Mouse (Mus musculus): Measurements from ENCODE around the gene Prkd2. TPM values are rescaled to one million over a fixed set of nuclear protein-coding genes. Genes with fewer than 3 reads are reported as not detected.

Prkd2 gene
- polyA plus RNA-seq, 1 experiment from 2014 or later, result 12.0 TPM

DNA sequence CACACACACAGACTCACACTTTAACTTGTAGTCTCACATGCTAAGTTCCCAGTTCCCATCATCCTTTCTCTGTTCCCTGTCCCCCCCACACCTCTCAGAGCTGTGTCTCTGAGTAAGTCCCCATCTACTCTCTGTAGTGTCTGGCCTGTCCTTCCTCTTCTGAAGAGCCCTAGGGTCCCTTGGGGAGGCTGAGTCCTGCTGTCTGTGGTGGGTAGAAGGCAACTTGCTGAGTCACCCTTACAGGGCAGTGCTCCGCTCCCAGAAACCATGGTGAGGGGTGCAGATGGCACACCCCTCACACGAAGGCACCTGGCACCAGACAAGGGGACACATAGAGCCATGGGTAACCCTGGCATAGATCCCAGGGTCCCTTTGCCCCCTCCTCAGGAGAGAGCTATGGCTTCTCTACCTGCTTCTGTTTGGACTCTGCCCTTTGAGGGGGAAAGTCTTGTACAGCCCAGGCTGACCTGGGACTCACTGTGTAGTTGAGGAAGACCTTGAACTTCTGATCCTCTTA is 60.8 kb downstream of the Prkd2 start:
- WGBS, result 85% methylated on average over 2 of the region's 2 CpGs
- H3K27ac ChIP-seq (replicated peaks), result no peak overlapping the region
- H3K9ac ChIP-seq (replicated peaks), result no peak overlapping the region
- H3K4me3 ChIP-seq, result no peak overlapping the region
- H3K9me3 ChIP-seq, result no peaks in the 10 kb centered on the region
- no peak overlapping the region for H3K4me2 ChIP-seq (replicated peaks)
- peaks cover 20% of the 10 kb centered on the region for H3K27me3 ChIP-seq
- ATAC-seq (ENCODE audit: low FRiP score, low read depth), result no peak
- H3K36me3 ChIP-seq, result no peaks in the 10 kb centered on the region
- peaks cover 34% of the 10 kb centered on the region for H3K4me1 ChIP-seq

DNA sequence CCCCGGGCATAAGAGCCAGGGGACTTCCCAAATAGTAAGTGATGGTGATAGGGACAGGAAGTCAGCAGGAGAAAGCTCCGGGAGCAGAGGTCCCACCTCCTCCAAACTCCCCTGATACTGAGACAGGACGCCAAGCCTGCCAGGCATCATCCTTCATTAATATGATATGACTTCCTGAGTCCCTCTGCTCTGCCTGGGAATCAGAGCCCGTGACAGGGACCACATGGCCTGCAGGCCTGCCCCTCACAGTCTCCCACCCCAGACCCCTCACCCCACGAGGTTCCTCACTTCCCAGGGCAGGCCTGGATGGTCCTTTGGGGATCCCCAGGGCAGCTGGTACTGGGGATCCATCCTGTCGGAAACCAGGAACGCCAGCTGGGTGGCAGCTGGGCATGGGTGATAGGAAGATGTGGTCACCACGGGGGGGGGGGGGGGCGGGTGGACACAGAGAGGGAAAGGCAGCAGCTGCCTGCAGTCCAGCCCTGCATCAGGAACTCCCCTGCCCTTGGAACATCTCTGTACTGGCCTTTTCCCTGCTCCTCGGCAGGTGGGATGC is 61.5 kb downstream of the Prkd2 start:
- Histone ChIP-seq H3K27me3 (peaks cover 26% of the 10 kb centered on the region), H3K27ac (replicated peaks) (no peak overlapping the region), H3K4me3 (no peak overlapping the region), H3K9ac (replicated peaks) (no peak overlapping the region), H3K4me1 (peaks cover 34% of the 10 kb centered on the region), H3K9me3 (no peaks in the 10 kb centered on the region), H3K36me3 (no peaks in the 10 kb centered on the region), H3K4me2 (replicated peaks) (no peak overlapping the region)
- WGBS, result 65% methylated on average over 9 of the region's 10 CpGs
- no peak for ATAC-seq (ENCODE audit: low FRiP score, low read depth)

DNA sequence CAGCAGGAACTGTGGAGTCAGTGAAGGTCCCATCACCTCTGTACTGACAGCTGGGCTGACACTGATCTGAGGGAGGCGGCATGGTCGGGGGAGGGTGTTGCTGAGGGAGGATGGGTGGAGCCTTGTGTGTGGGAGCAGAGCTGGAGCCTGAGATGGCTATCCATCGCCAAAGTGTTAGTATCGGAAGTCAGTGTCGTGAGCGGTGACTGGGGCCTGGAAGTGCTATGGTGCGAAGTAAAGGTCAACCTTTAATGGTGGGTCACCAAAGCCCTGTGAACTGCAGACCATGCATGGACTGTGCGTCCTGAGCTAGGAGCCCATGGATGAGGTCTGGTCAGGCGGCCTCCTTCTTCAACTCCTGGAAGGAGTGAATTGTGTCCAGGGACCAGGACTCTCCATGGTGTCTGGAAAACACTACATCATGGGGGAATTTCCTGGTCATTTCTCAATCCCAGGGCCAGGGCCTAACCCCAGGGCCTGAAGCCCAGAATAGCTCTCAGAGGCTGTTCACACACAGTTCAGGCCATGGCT is 62.9 kb downstream of the Prkd2 start:
- no peaks in the 10 kb centered on the region for H3K36me3 ChIP-seq
- no peak overlapping the region for H3K27ac ChIP-seq (replicated peaks)
- no peak overlapping the region for H3K9ac ChIP-seq (replicated peaks)
- WGBS, result 55% methylated on average over 9 of the region's 9 CpGs
- H3K27me3 ChIP-seq, result peaks cover 24% of the 10 kb centered on the region
- no peak for ATAC-seq (ENCODE audit: low FRiP score, low read depth)
- no peaks in the 10 kb centered on the region for H3K9me3 ChIP-seq
- H3K4me3 ChIP-seq, result no peak overlapping the region
- no peak overlapping the region for H3K4me2 ChIP-seq (replicated peaks)
- peaks cover 24% of the 10 kb centered on the region for H3K4me1 ChIP-seq

DNA sequence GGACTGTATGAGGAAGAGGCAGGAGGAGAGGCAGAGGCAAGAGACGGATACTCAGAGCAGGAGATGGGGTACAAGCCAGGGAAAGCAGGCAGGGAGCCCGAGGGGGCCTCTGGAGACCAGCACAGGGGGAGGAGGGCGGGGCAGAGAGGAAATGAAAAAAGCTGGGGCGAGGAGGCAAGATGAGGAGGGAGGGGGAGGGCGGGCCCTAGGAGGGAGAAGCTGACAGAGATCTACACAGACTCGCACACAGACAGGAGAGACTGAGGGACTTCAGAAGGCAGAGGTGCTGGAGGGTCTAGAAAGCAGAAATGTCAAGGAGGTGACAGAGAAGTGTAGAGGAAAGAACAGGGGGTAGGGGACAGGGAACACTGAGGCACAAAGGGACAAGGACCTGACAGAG is 63.6 kb downstream of the Prkd2 start, which contains the start of gene Ptgir:
Gene Ptgir, plus strand, starts transcription at position 210 of the 400 bp plus-strand sequence.
- Histone ChIP-seq H3K36me3 (no peaks in the 10 kb centered on the region), H3K27ac (replicated peaks) (no peak within 1 kb of the TSS), H3K9ac (replicated peaks) (0 out of 2 replicates have a peak within 1 kb of the TSS, but pooled peaks have one; percentile 20), H3K4me3 (no peak within 1 kb of the TSS), H3K9me3 (no peaks in the 10 kb centered on the region), H3K4me1 (peaks cover 22% of the 10 kb centered on the region), H3K27me3 (peaks cover 24% of the 10 kb centered on the region), H3K4me2 (replicated peaks) (no peak within 1 kb of the TSS)
- 10% methylated on average over 6 of the region's 6 CpGs for WGBS
- ATAC-seq (ENCODE audit: low FRiP score, low read depth), result 0 out of 2 replicates have a peak, but pooled peaks have one; percentile 34

DNA sequence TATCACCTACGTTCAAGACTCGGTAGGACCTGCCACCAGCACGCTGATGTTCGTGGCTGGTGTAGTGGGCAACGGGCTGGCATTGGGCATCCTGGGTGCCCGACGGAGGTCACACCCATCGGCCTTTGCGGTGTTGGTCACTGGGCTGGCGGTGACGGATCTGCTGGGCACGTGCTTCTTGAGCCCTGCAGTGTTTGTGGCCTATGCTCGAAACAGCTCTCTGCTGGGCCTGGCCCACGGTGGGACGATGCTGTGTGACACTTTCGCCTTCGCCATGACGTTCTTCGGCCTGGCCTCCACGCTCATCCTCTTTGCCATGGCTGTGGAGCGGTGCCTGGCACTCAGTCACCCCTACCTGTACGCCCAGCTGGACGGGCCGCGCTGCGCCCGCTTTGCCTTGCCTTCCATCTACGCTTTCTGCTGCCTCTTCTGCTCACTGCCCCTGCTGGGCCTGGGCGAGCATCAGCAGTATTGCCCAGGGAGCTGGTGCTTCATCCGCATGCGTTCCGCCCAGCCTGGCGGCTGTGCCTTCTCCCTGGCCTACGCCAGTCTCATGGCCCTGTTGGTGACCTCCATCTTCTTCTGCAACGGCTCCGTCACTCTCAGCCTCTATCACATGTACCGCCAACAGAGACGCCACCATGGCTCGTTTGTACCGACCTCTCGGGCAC is 64.3 kb downstream of the Prkd2 start:
- H3K9me3 ChIP-seq, result no peaks in the 10 kb centered on the region
- no peak overlapping the region for H3K9ac ChIP-seq (replicated peaks)
- H3K4me3 ChIP-seq, result no peak overlapping the region
- H3K4me1 ChIP-seq, result peaks cover 20% of the 10 kb centered on the region
- no peak overlapping the region for H3K27ac ChIP-seq (replicated peaks)
- H3K36me3 ChIP-seq, result no peaks in the 10 kb centered on the region
- no peak for ATAC-seq (ENCODE audit: low FRiP score, low read depth)
- no peak overlapping the region for H3K4me2 ChIP-seq (replicated peaks)
- WGBS, result 96% methylated on average over 41 of the region's 41 CpGs
- peaks cover 22% of the 10 kb centered on the region for H3K27me3 ChIP-seq

DNA sequence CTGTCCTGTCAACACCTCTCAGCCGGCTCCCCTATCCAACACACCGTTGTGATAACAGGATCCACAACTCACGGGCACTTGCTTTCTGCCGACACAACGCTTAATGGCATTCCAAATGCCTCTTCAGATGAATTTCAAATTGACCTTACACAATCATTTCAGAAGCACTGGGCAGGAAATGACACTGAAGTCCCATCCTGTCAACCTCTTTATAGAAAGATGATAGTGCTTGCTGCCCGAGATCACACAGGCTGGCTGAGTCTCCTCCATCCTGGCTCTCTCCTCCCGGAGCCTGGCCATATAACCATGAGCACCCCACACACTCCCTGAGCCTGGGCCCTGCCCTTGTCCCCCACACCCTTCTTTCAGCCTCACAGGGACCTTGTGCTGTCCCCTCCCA is 65.1 kb downstream of the Prkd2 start:
- no peak overlapping the region for H3K27ac ChIP-seq (replicated peaks)

DNA sequence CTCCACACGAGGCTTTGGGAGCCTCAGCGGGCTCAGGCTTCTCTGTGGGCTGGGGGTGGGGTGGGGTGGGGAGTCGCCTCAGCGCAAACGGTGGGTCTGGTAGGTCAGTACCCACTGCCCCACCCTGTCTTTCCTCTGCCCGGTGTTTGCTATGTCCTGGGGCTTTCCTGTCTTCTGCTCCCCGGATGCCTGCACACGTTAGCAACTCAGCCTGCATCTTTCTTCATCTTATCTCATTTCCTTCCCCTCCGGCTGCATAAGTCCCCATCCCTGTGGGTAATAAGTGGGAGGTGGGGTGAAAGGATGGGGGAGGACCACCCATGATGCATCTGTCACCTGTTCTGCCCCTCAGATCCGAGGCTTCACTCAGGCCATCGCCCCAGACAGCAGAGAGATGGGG is 65.7 kb downstream of the Prkd2 start:
- H3K4me1 ChIP-seq, result peaks cover 19% of the 10 kb centered on the region
- 47% methylated on average over 11 of the region's 11 CpGs for WGBS
- no peak for ATAC-seq (ENCODE audit: low FRiP score, low read depth)
- no peaks in the 10 kb centered on the region for H3K36me3 ChIP-seq
- peak overlapping the region; percentile 1; the same call in 1 of the 2 replicates for H3K4me2 ChIP-seq (replicated peaks)
- H3K27me3 ChIP-seq, result peaks cover 16% of the 10 kb centered on the region
- no peak overlapping the region for H3K9ac ChIP-seq (replicated peaks)
- H3K27ac ChIP-seq (replicated peaks), result no peak overlapping the region
- H3K9me3 ChIP-seq, result no peaks in the 10 kb centered on the region
- H3K4me3 ChIP-seq, result no peak overlapping the region

More for the DNA sequence above, 65.1 kb downstream of the Prkd2 start:
- peaks cover 19% of the 10 kb centered on the region for H3K4me1 ChIP-seq
- no peaks in the 10 kb centered on the region for H3K9me3 ChIP-seq
- H3K4me3 ChIP-seq, result no peak overlapping the region
- no peaks in the 10 kb centered on the region for H3K36me3 ChIP-seq
- ATAC-seq (ENCODE audit: low FRiP score, low read depth), result no peak
- 0 out of 2 replicates have a peak overlapping the region, but pooled peaks have one; percentile 1 for H3K4me2 ChIP-seq (replicated peaks)
- no peak overlapping the region for H3K9ac ChIP-seq (replicated peaks)
- peaks cover 18% of the 10 kb centered on the region for H3K27me3 ChIP-seq
- WGBS, result 80% methylated on average over 7 of the region's 7 CpGs

DNA sequence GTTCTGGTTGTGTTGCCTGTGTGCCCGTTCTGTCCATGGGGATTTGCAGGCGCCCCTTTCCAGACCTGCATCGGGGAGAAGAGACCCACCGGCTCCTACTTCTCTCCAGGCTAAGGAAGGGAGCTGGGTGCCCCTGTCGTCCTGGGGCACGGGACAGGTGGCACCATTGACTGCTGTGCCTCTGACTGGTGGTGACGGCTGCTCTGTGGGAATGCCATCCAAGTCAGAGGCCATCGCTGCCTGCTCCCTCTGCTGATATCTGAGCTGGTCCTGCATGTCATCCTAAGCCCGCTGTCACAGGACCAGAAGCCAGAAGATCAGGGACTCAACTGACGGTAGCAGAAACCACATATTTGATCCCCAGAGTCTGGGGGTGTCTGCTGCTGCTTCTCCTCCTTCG is 66.2 kb downstream of the Prkd2 start:
- no peaks in the 10 kb centered on the region for H3K9me3 ChIP-seq
- WGBS, result 67% methylated on average over 11 of the region's 11 CpGs
- H3K4me2 ChIP-seq (replicated peaks), result no peak overlapping the region
- peaks cover 19% of the 10 kb centered on the region for H3K4me1 ChIP-seq
- no peaks in the 10 kb centered on the region for H3K36me3 ChIP-seq
- no peak overlapping the region for H3K27ac ChIP-seq (replicated peaks)
- no peak overlapping the region for H3K4me3 ChIP-seq
- H3K27me3 ChIP-seq, result peaks cover 13% of the 10 kb centered on the region
- H3K9ac ChIP-seq (replicated peaks), result no peak overlapping the region
- ATAC-seq (ENCODE audit: low FRiP score, low read depth), result no peak

DNA sequence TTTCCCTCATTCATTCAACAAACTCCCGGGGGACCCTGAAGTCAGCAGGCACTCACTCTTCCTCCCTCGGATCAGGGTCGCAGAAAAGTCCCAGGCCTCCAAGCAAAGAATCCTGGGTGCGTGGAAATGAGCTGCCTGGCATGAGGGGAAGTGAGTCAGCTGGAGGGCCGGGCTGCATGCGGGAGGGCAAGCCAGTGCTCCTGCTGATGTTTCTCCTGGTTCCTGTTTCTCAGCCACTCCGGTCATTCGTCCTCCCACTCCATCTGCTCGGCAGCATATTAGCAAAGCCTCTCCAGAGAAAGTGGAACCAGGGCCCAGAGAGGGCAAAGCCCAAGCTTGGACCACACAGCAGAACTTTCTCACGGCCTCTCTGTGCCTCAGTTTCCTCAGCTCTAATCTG is 67.2 kb downstream of the Prkd2 start:
- Histone ChIP-seq H3K27ac (replicated peaks) (no peak overlapping the region), H3K4me3 (no peak overlapping the region), H3K4me2 (replicated peaks) (no peak overlapping the region), H3K36me3 (peaks cover 8% of the 10 kb centered on the region), H3K27me3 (peaks cover 13% of the 10 kb centered on the region), H3K9ac (replicated peaks) (no peak overlapping the region), H3K9me3 (no peaks in the 10 kb centered on the region), H3K4me1 (peaks cover 15% of the 10 kb centered on the region)
- ATAC-seq (ENCODE audit: low FRiP score, low read depth), result no peak
- 58% methylated on average over 10 of the region's 10 CpGs for WGBS

DNA sequence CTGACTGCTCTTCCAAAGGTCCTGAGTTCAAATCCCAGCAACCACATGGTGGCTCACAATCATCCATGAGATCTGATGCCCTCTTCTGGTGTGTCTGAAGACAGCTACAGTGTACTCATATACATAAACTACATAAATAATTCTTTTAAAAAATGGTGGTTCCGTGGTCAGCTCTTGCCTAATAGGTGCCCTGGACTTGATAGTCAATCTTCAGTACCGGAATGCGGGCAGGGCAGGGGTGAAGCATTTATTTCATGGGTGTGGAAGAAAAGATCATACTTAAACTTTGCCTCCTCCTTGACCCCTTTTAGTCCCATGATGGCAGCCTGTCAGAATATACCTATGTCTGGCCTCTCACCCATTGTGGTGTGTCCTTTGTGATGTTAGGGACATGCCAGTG is 69.2 kb downstream of the Prkd2 start:
- H3K4me1 ChIP-seq, result peaks cover 3% of the 10 kb centered on the region; the same call in 1 of the 2 replicates

DNA sequence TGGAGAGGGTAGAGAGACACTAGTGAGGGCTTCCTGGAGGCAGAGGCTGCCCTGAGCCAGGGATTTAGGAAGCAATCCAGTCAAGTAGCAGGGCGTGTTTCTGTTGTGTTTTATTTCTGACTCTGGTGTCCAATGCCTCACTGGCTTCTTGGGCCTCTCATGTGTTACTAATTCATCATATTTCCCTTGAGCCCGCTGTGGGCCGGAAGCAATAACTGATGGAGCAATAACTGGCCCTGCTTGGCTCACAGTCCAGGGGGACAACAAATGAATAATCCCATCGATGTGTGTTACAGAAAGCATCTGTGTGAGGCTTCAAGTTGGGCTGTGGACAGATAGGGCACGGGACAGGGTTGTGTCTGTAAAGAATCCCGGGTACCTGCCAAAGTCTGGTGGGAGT is 69.7 kb downstream of the Prkd2 start:
- no peak for ATAC-seq (ENCODE audit: low FRiP score, low read depth)
- Histone ChIP-seq H3K9ac (replicated peaks) (no peak overlapping the region), H3K4me2 (replicated peaks) (no peak overlapping the region)

More for the DNA sequence above, 69.2 kb downstream of the Prkd2 start:
- Histone ChIP-seq H3K4me2 (replicated peaks) (no peak overlapping the region), H3K4me3 (no peak overlapping the region), H3K9ac (replicated peaks) (no peak overlapping the region), H3K9me3 (no peaks in the 10 kb centered on the region), H3K36me3 (peaks cover 27% of the 10 kb centered on the region), H3K27ac (replicated peaks) (no peak overlapping the region), H3K27me3 (peaks cover 13% of the 10 kb centered on the region)
- no peak for ATAC-seq (ENCODE audit: low FRiP score, low read depth)
- 95% methylated on average over 3 of the region's 3 CpGs for WGBS

DNA sequence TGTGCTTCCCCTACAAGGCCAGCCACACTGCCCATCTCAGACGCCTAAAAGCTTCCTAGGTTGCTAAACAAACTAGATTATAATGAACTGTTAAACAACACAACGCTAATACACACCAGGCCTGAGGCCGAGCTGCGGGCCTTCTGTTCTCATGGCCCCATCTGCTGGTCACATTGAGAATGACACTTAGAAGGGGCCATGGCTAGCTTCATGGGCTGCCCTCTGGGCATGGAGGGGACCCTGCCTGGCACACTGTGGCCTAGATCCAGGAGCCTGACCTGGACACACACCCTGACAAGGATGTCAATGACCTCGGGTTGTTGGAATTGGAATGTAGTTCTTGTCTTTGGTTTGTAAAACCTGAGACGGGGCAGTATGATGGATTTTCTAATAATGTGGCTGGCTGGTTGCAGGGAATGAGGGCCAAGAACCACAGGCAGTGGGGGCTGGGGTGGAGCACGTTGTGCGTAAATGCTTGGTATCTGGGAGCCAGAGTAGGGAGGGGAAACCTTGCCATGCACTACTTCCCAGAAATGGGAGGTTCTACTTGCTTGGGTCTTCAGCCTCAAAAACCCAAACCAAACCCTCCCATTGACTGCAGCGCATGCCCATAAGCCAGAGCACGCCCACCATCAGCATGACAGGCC is 71.2 kb downstream of the Prkd2 start:
- Histone ChIP-seq H3K9ac (replicated peaks) (no peak overlapping the region), H3K4me3 (no peak overlapping the region), H3K9me3 (no peaks in the 10 kb centered on the region), H3K27me3 (peaks cover 8% of the 10 kb centered on the region), H3K27ac (replicated peaks) (no peak overlapping the region; the same call in 1 of the 2 replicates), H3K4me2 (replicated peaks) (no peak overlapping the region), H3K36me3 (peaks cover 47% of the 10 kb centered on the region), H3K4me1 (peaks cover 5% of the 10 kb centered on the region; the same call in 1 of the 2 replicates)
- ATAC-seq (ENCODE audit: low FRiP score, low read depth), result peak; percentile 62
- WGBS, result 42% methylated on average over 10 of the region's 10 CpGs

More for the DNA sequence above, 69.7 kb downstream of the Prkd2 start:
- H3K27me3 ChIP-seq, result peaks cover 13% of the 10 kb centered on the region
- peaks cover 32% of the 10 kb centered on the region for H3K36me3 ChIP-seq
- no peak overlapping the region for H3K4me3 ChIP-seq
- peaks cover 3% of the 10 kb centered on the region; the same call in 1 of the 2 replicates for H3K4me1 ChIP-seq
- no peak overlapping the region for H3K27ac ChIP-seq (replicated peaks)
- WGBS, result 77% methylated on average over 6 of the region's 6 CpGs
- H3K9me3 ChIP-seq, result no peaks in the 10 kb centered on the region

All from midbrain, embryonic 12.5 days (tissue).